Mouse (Mus musculus) mesoderm, embryonic 11.5 days (tissue): ENCODE measurements around the gene Sh3rf1.

ENCODE experiments used
- DNase-seq: peaks from one replicate; pipeline ENCODE4 v3.0.0-alpha.2; 2012; ENCODE audit warnings: low read depth, low spot score

The Sh3rf1 gene

GRCm38 (mm10) chr8:61420166-61420565, 196.5 kb downstream of the Sh3rf1 start:
- no peak for DNase-seq

- DNase-seq = no peak
Measured at GRCm38 (mm10) chr8:61421606-61422005, 197.9 kb downstream of the Sh3rf1 start.

- no peak for DNase-seq
Measured at GRCm38 (mm10) chr8:61425125-61425524, 201.5 kb downstream of the Sh3rf1 start.

GRCm38 (mm10) chr8:61426072-61426471, 202.4 kb downstream of the Sh3rf1 start:
- DNase-seq = no peak

GRCm38 (mm10) chr8:61426671-61427070, 203.0 kb downstream of the Sh3rf1 start:
- DNase-seq = no peak

GRCm38 (mm10) chr8:61427916-61428681, 204.4 kb downstream of the Sh3rf1 start:
- DNase-seq = no peak

GRCm38 (mm10) chr8:61428821-61429482, 205.3 kb downstream of the Sh3rf1 start:
- DNase-seq = no peak

GRCm38 (mm10) chr8:61435481-61435880, 211.8 kb downstream of the Sh3rf1 start:
- DNase-seq = no peak

- no peak for DNase-seq
Measured at GRCm38 (mm10) chr8:61436147-61436546, 212.5 kb downstream of the Sh3rf1 start.

- no peak for DNase-seq
Measured at GRCm38 (mm10) chr8:61436586-61437304, 213.1 kb downstream of the Sh3rf1 start.

- DNase-seq = no peak
Measured at GRCm38 (mm10) chr8:61437305-61437605, 213.6 kb downstream of the Sh3rf1 start.

GRCm38 (mm10) chr8:61442988-61443387, 219.3 kb downstream of the Sh3rf1 start:
- no peak for DNase-seq

- no peak for DNase-seq
Measured at GRCm38 (mm10) chr8:61444358-61444757, 220.7 kb downstream of the Sh3rf1 start.
